Mouse (Mus musculus): Measurements from ENCODE around the gene Notch2.
A peak's percentile ranks its signal among the peaks of the same experiment; 100 is the strongest.
"Not testable (repeated sequence)": the region's sequence is repeated elsewhere in the genome, so short reads cannot be mapped to it uniquely, and the experiment has no call there.

Notch2 gene

GRCm38 (mm10) chr3:98032944-98033343 lies 19.6 kb downstream of the Notch2 start:
- no peak for DNase-seq

GRCm38 (mm10) chr3:98034622-98035593 lies 21.6 kb downstream of the Notch2 start:
- DNase-seq: no peak

- DNase-seq: no peak
Observed at GRCm38 (mm10) chr3:98036161-98036560, 22.8 kb downstream of the Notch2 start.

GRCm38 (mm10) chr3:98037151-98037550 lies 23.8 kb downstream of the Notch2 start:
- DNase-seq: no peak

GRCm38 (mm10) chr3:98038658-98039057 lies 25.3 kb downstream of the Notch2 start:
- no peak for DNase-seq

- no peak for DNase-seq
Observed at GRCm38 (mm10) chr3:98039223-98039622, 25.9 kb downstream of the Notch2 start.

GRCm38 (mm10) chr3:98039666-98040456 lies 26.5 kb downstream of the Notch2 start:
- DNase-seq: no peak

- no peak for DNase-seq
Observed at GRCm38 (mm10) chr3:98040836-98041235, 27.5 kb downstream of the Notch2 start.

GRCm38 (mm10) chr3:98042301-98042700 lies 29.0 kb downstream of the Notch2 start:
- DNase-seq: peak; percentile 34

GRCm38 (mm10) chr3:98042955-98043456 lies 29.7 kb downstream of the Notch2 start:
- peak; percentile 68 for DNase-seq

- no peak for DNase-seq
Observed at GRCm38 (mm10) chr3:98043669-98044068, 30.3 kb downstream of the Notch2 start.

- no peak for DNase-seq
Observed at GRCm38 (mm10) chr3:98044768-98045368, 31.5 kb downstream of the Notch2 start.

GRCm38 (mm10) chr3:98045465-98046148 lies 32.3 kb downstream of the Notch2 start:
- no peak for DNase-seq

GRCm38 (mm10) chr3:98046305-98046704 lies 33.0 kb downstream of the Notch2 start:
- no peak for DNase-seq

- no peak for DNase-seq
Observed at GRCm38 (mm10) chr3:98049671-98050070, 36.3 kb downstream of the Notch2 start.

GRCm38 (mm10) chr3:98050086-98050485 lies 36.8 kb downstream of the Notch2 start:
- DNase-seq: not testable (repeated sequence)

GRCm38 (mm10) chr3:98050492-98051406 lies 37.4 kb downstream of the Notch2 start:
- peak; percentile 53 for DNase-seq

- no peak for DNase-seq
Observed at GRCm38 (mm10) chr3:98051407-98051968, 38.2 kb downstream of the Notch2 start.

GRCm38 (mm10) chr3:98052507-98053430 lies 39.4 kb downstream of the Notch2 start:
- DNase-seq: no peak

GRCm38 (mm10) chr3:98053817-98054216 lies 40.5 kb downstream of the Notch2 start:
- DNase-seq: no peak
